Mouse (Mus musculus): ENCODE measurements around the gene Wipf1.
A peak's percentile ranks its signal among the peaks of the same experiment; 100 is the strongest.

The Wipf1 gene

GRCm38 (mm10) chr2:73431959-73432396 lies 97.6 kb downstream of the Wipf1 start:
- DNase-seq (ENCODE audit: low spot score in 2 of 2), result no peak

GRCm38 (mm10) chr2:73428803-73429468 lies 100.6 kb downstream of the Wipf1 start:
- DNase-seq (ENCODE audit: low spot score in 2 of 2), result no peak

- DNase-seq (ENCODE audit: low spot score in 2 of 2), result peak; percentile 37 to 43
These were observed 102.2 kb downstream of the Wipf1 start for GRCm38 (mm10) chr2:73427293-73427692.

- no peak for DNase-seq (ENCODE audit: low spot score in 2 of 2)
These were observed 103.7 kb downstream of the Wipf1 start for GRCm38 (mm10) chr2:73425822-73426221.

- no peak for DNase-seq (ENCODE audit: low spot score in 2 of 2)
These were observed 109.8 kb downstream of the Wipf1 start for GRCm38 (mm10) chr2:73419730-73420129.

- peak; percentile 22 to 29 for DNase-seq (ENCODE audit: low spot score in 2 of 2)
These were observed 110.2 kb downstream of the Wipf1 start for GRCm38 (mm10) chr2:73419285-73419684.

GRCm38 (mm10) chr2:73415892-73416291 lies 113.6 kb downstream of the Wipf1 start:
- no peak for DNase-seq (ENCODE audit: low spot score in 2 of 2)

GRCm38 (mm10) chr2:73410076-73410475 lies 119.5 kb downstream of the Wipf1 start:
- no peak for DNase-seq (ENCODE audit: low spot score in 2 of 2)

- no peak for DNase-seq (ENCODE audit: low spot score in 2 of 2)
These were observed 121.9 kb downstream of the Wipf1 start for GRCm38 (mm10) chr2:73407662-73408061.

GRCm38 (mm10) chr2:73406336-73406915 lies 123.1 kb downstream of the Wipf1 start:
- DNase-seq (ENCODE audit: low spot score in 2 of 2), result no peak

GRCm38 (mm10) chr2:73404980-73405379 lies 124.6 kb downstream of the Wipf1 start:
- no peak for DNase-seq (ENCODE audit: low spot score in 2 of 2)

- DNase-seq (ENCODE audit: low spot score in 2 of 2), result no peak
These were observed 125.1 kb downstream of the Wipf1 start for GRCm38 (mm10) chr2:73404442-73404841.

GRCm38 (mm10) chr2:73403385-73404013 lies 126.0 kb downstream of the Wipf1 start:
- DNase-seq (ENCODE audit: low spot score in 2 of 2), result no peak

- DNase-seq (ENCODE audit: low spot score in 2 of 2), result no peak
These were observed 127.8 kb downstream of the Wipf1 start for GRCm38 (mm10) chr2:73401689-73402088.

- DNase-seq (ENCODE audit: low spot score in 2 of 2), result no peak
These were observed 132.1 kb downstream of the Wipf1 start for GRCm38 (mm10) chr2:73397476-73397875.

- DNase-seq (ENCODE audit: low spot score in 2 of 2), result no peak
These were observed 132.7 kb downstream of the Wipf1 start for GRCm38 (mm10) chr2:73396828-73397325.

GRCm38 (mm10) chr2:73395516-73395915 lies 134.0 kb downstream of the Wipf1 start:
- DNase-seq (ENCODE audit: low spot score in 2 of 2), result no peak

- DNase-seq (ENCODE audit: low spot score in 2 of 2), result no peak
These were observed 135.1 kb downstream of the Wipf1 start for GRCm38 (mm10) chr2:73394476-73394875.

GRCm38 (mm10) chr2:73392772-73393171 lies 136.8 kb downstream of the Wipf1 start:
- no peak for DNase-seq (ENCODE audit: low spot score in 2 of 2)

GRCm38 (mm10) chr2:73389951-73390350 lies 139.6 kb downstream of the Wipf1 start:
- no peak for DNase-seq (ENCODE audit: low spot score in 2 of 2)

GRCm38 (mm10) chr2:73387806-73388205 lies 141.7 kb downstream of the Wipf1 start:
- DNase-seq (ENCODE audit: low spot score in 2 of 2), result no peak

GRCm38 (mm10) chr2:73386356-73387046 lies 143.0 kb downstream of the Wipf1 start, which contains the start of gene Gpr155:
TSS of gene Gpr155 (minus strand) at chr2:73386572.
- DNase-seq (ENCODE audit: low spot score in 2 of 2), result peak; percentile 100

Data from spleen, postnatal 36 days (tissue).